Mouse (Mus musculus): Measurements from ENCODE around the gene Dyrk1a. TPM values are rescaled to one million over a fixed set of nuclear protein-coding genes. Genes with fewer than 3 reads are reported as not detected.

Dyrk1a gene
- total and polyA plus RNA-seq, 3 experiments = 28.2 to 80.5 (median 74.0) TPM

DNA sequence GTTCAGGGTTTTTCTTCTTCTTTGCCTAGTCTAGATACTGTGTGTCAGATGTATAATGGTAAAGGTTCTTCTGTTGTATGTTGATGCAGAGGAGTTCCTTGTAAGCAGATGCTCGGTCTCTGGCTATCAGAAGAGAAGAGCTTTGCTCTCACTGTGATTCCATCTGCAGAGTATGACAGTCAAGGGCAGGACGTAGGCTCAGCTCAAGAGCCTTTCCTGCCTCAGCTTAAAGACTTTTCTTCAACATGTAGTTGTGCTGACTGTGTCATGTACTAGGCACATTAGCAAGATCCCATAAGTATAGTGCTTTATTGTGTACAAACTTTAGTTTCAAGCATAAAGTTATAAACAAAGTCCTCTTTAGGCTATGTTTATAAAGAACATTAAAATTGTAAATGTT lies 26.8 kb downstream of the Dyrk1a start:
- Histone ChIP-seq H3K27ac (no peak overlapping the region), H3K27me3 (ENCODE audit: control insufficient read depth, insufficient read depth, low read length) (no peaks in the 10 kb centered on the region), H3K4me3 (no peak overlapping the region), H3K9ac (ENCODE audit: low read depth, low read length) (no peak overlapping the region), H3K36me3 (ENCODE audit: control insufficient read depth, insufficient read depth, low read length) (peaks cover 11% of the 10 kb centered on the region), H3K4me1 (ENCODE audit: control insufficient read depth, insufficient read depth, low read length) (peaks cover 28% of the 10 kb centered on the region), H3K79me2 (replicated peaks; ENCODE audit: control insufficient read depth, insufficient read depth, low read length) (peaks cover 15% of the 10 kb centered on the region)
- 42% methylated on average over 2 of the region's 2 CpGs for WGBS
- intact Hi-C loops (cut with DNase I) = no loop called here
- no peak for TF ChIP-seq POLR2A (IDR thresholded peaks at IDR 0.05; ENCODE audit: insufficient read depth, low read depth, low read length)
- TF ChIP-seq EP300 (IDR thresholded peaks at IDR 0.05; ENCODE audit: insufficient read depth, low read depth, low read length) = no peak
- TF ChIP-seq CTCF (IDR thresholded peaks at IDR 0.05) = no peak
- DNase-seq = no peak

DNA sequence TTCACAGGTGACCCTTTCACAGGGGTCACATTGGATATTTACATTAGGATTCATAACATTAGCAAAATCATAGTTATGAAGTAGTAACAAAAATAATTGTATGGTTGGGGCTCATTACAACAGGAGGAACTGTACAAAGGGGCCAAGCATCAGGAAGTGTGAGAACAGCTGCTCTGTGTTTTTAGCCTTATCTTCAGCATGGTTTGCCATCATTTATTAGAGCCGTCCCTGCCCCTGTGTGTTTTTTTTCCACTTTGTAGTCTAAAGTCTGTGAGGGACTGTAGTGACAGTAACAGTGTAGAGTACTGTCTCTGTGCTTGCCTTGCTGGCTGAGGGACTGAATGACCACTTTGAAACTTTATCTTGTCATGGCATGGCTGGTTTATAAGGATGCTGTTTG lies 27.8 kb downstream of the Dyrk1a start:
- H3K9ac ChIP-seq (ENCODE audit: low read depth, low read length) = no peak overlapping the region
- WGBS = 3% methylated on average over 1 of the region's 1 CpGs
- H3K27me3 ChIP-seq (ENCODE audit: control insufficient read depth, insufficient read depth, low read length) = no peaks in the 10 kb centered on the region
- H3K27ac ChIP-seq = no peak overlapping the region
- no peak for TF ChIP-seq POLR2A (IDR thresholded peaks at IDR 0.05; ENCODE audit: insufficient read depth, low read depth, low read length)
- TF ChIP-seq EP300 (IDR thresholded peaks at IDR 0.05; ENCODE audit: insufficient read depth, low read depth, low read length) = no peak
- no peak for TF ChIP-seq CTCF (IDR thresholded peaks at IDR 0.05)
- peaks cover 19% of the 10 kb centered on the region for H3K79me2 ChIP-seq (replicated peaks; ENCODE audit: control insufficient read depth, insufficient read depth, low read length)
- DNase-seq = no peak
- H3K4me3 ChIP-seq = no peak overlapping the region
- H3K4me1 ChIP-seq (ENCODE audit: control insufficient read depth, insufficient read depth, low read length) = peaks cover 36% of the 10 kb centered on the region
- intact Hi-C loops (cut with DNase I) = no loop called here
- peaks cover 18% of the 10 kb centered on the region for H3K36me3 ChIP-seq (ENCODE audit: control insufficient read depth, insufficient read depth, low read length)

DNA sequence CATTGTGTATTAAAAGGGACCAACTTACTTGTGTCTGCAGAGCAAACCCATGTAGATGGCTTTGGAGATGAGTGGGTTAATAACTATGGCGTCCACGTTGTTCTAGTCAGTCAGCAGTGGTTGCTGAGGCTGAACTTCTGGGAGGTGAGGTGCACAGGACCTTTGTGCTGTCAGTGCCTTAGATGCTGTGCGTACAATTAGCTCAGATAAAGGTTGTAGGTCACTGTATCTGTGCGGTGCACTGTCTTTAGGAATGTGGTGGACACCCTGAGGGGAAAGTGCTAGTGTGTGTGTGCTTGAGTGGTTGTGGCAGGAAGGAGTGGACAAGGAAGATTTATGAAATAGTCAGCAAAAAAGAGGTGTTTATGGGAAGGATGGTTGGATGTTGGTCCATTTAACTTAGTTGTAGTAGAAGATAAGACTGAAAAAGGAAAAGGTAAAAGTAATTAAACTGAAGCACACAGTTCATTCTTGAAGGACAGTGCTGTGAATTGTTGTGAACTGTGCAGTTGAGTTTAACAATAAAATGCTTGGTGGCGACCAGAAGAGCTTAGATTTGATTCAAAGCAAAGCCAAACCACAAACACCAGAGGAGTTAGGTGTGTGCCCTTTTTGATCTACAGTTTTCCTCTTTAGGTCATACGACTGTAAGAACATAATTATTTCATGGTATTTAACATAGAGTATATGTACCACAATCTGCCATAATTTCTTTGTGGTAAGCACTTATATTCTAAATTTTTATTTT lies 30.3 kb downstream of the Dyrk1a start:
- TF ChIP-seq POLR2A (IDR thresholded peaks at IDR 0.05; ENCODE audit: insufficient read depth, low read depth, low read length) (no peak), EP300 (IDR thresholded peaks at IDR 0.05; ENCODE audit: insufficient read depth, low read depth, low read length) (no peak), CTCF (IDR thresholded peaks at IDR 0.05) (no peak)
- Histone ChIP-seq H3K27ac (0 out of 2 replicates have a peak overlapping the region, but pooled peaks have one; percentile 9), H3K4me3 (no peak overlapping the region), H3K4me1 (ENCODE audit: control insufficient read depth, insufficient read depth, low read length) (peaks cover 37% of the 10 kb centered on the region), H3K79me2 (replicated peaks; ENCODE audit: control insufficient read depth, insufficient read depth, low read length) (peaks cover 20% of the 10 kb centered on the region), H3K9ac (ENCODE audit: low read depth, low read length) (no peak overlapping the region), H3K27me3 (ENCODE audit: control insufficient read depth, insufficient read depth, low read length) (no peaks in the 10 kb centered on the region), H3K36me3 (ENCODE audit: control insufficient read depth, insufficient read depth, low read length) (peaks cover 22% of the 10 kb centered on the region)
- intact Hi-C loops (cut with DNase I) = no loop called here
- WGBS = 30% methylated on average over 6 of the region's 6 CpGs
- DNase-seq = no peak

DNA sequence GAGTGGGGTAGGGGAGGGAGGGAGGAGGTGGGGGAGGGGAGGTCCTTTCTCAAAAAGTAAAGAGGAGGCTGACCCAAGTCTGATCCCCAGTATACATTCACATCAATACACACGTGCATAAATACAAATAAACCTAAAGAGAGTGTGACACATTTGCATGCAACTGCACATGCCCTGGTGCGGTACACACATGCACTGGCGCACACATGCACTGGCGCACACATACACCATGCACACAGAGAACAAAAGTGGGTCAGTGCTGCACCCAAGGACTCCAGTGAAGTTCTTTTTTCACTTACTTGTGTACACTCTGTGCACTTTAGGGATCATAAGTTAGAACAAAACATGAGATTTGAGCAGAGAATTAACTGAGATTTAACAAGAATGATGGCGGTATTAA lies 31.3 kb downstream of the Dyrk1a start:
- TF ChIP-seq CTCF (IDR thresholded peaks at IDR 0.05) (no peak), POLR2A (IDR thresholded peaks at IDR 0.05; ENCODE audit: insufficient read depth, low read depth, low read length) (no peak), EP300 (IDR thresholded peaks at IDR 0.05; ENCODE audit: insufficient read depth, low read depth, low read length) (no peak)
- Histone ChIP-seq H3K79me2 (replicated peaks; ENCODE audit: control insufficient read depth, insufficient read depth, low read length) (peaks cover 17% of the 10 kb centered on the region), H3K36me3 (ENCODE audit: control insufficient read depth, insufficient read depth, low read length) (peaks cover 22% of the 10 kb centered on the region), H3K27ac (peak overlapping the region; percentile 43), H3K9ac (ENCODE audit: low read depth, low read length) (no peak overlapping the region), H3K4me1 (ENCODE audit: control insufficient read depth, insufficient read depth, low read length) (peaks cover 36% of the 10 kb centered on the region), H3K27me3 (ENCODE audit: control insufficient read depth, insufficient read depth, low read length) (no peaks in the 10 kb centered on the region), H3K4me3 (no peak overlapping the region)
- no peak for DNase-seq
- 57% methylated on average over 5 of the region's 5 CpGs for WGBS
- intact Hi-C loops (cut with DNase I) = no loop called here

DNA sequence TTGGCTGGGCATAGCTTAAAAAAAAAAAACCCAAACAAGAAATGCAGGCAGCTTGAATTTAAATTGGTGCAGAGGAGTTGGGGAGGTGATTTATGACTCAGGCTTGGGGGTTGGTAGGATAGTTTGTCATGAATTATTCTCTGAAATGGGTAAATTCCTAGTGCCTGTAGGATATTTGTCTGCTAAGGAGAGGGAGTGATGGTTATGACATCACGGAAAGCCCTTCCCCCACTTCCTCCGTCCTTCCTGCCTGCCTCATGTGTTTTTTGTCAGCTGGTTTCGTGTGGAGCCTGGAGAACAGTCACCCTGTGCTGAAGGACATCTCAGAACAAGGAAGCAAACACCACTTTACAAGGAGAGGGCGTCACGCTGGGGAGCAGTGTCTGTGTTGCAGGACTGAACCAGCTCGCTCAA lies 31.7 kb downstream of the Dyrk1a start:
- peak overlapping the region; percentile 43 for H3K27ac ChIP-seq
- H3K36me3 ChIP-seq (ENCODE audit: control insufficient read depth, insufficient read depth, low read length) = peaks cover 25% of the 10 kb centered on the region
- intact Hi-C loops (cut with DNase I) = no loop called here
- H3K9ac ChIP-seq (ENCODE audit: low read depth, low read length) = no peak overlapping the region
- H3K27me3 ChIP-seq (ENCODE audit: control insufficient read depth, insufficient read depth, low read length) = no peaks in the 10 kb centered on the region
- TF ChIP-seq EP300 (IDR thresholded peaks at IDR 0.05; ENCODE audit: insufficient read depth, low read depth, low read length) = peak; percentile 91
- no peak for TF ChIP-seq POLR2A (IDR thresholded peaks at IDR 0.05; ENCODE audit: insufficient read depth, low read depth, low read length)
- peak; percentile 55 to 76 for DNase-seq
- peaks cover 19% of the 10 kb centered on the region for H3K79me2 ChIP-seq (replicated peaks; ENCODE audit: control insufficient read depth, insufficient read depth, low read length)
- H3K4me1 ChIP-seq (ENCODE audit: control insufficient read depth, insufficient read depth, low read length) = peaks cover 37% of the 10 kb centered on the region
- WGBS = 3% methylated on average over 6 of the region's 6 CpGs
- no peak overlapping the region for H3K4me3 ChIP-seq

DNA sequence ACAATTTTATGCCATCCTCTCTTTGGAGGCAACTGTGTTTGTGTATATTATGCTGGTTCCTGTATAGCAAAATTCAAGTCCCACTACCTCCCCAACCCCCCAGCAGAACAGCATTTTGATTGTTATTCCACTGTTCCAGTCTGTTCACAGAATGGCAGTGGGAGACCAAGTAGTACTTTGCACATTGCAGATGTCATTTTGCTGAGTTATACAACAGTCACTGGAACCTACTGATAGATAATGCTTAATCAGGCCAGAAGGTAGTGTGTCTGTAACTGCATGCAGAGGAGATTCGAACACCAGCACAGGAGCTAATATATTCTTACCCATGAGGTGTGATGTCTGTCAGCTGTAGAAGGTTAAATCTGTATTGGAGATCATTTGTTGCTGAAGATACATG lies 32.4 kb downstream of the Dyrk1a start:
- Histone ChIP-seq H3K9ac (ENCODE audit: low read depth, low read length) (no peak overlapping the region), H3K79me2 (replicated peaks; ENCODE audit: control insufficient read depth, insufficient read depth, low read length) (peaks cover 18% of the 10 kb centered on the region), H3K4me1 (ENCODE audit: control insufficient read depth, insufficient read depth, low read length) (peaks cover 34% of the 10 kb centered on the region), H3K36me3 (ENCODE audit: control insufficient read depth, insufficient read depth, low read length) (peaks cover 28% of the 10 kb centered on the region), H3K27me3 (ENCODE audit: control insufficient read depth, insufficient read depth, low read length) (no peaks in the 10 kb centered on the region), H3K4me3 (no peak overlapping the region), H3K27ac (peak overlapping the region; percentile 13; the same call in 1 of the 2 replicates)
- WGBS = 47% methylated on average over 1 of the region's 1 CpGs
- no peak for TF ChIP-seq EP300 (IDR thresholded peaks at IDR 0.05; ENCODE audit: insufficient read depth, low read depth, low read length)
- no peak for TF ChIP-seq POLR2A (IDR thresholded peaks at IDR 0.05; ENCODE audit: insufficient read depth, low read depth, low read length)
- no peak for TF ChIP-seq CTCF (IDR thresholded peaks at IDR 0.05)
- intact Hi-C loops (cut with DNase I) = no loop called here
- no peak for DNase-seq

All from heart, adult 2 months (tissue).